Mouse (Mus musculus) testis, adult 2 months (tissue): ENCODE results near the gene Helz. TPM values are rescaled to one million over a fixed set of nuclear protein-coding genes. Genes with fewer than 3 reads are reported as not detected.
"Not testable (repeated sequence)": the region's sequence is repeated elsewhere in the genome, so short reads cannot be mapped to it uniquely, and the experiment has no call there.

Source experiments
- H3K27ac ChIP-seq: fragments of 200-500 bp; 2 replicates; pipeline ENCODE4 v1.5.1; 2012; ENCODE audit warnings: low read depth, low read length; ENCODE audit not compliant: control insufficient read depth, insufficient read depth
- H3K27me3 ChIP-seq: fragments of 200-500 bp; 2 replicates; pipeline ENCODE4 v1.6.1; 2012; ENCODE audit warnings: mild to moderate bottlenecking, low read length, moderate library complexity; ENCODE audit not compliant: control insufficient read depth, insufficient read depth
- H3K36me3 ChIP-seq: fragments of 200-500 bp; 2 replicates; pipeline ENCODE4 v1.6.1; 2012; ENCODE audit warnings: mild to moderate bottlenecking, low read length; ENCODE audit not compliant: control insufficient read depth, insufficient read depth
- H3K4me1 ChIP-seq: fragments of 200-500 bp; 2 replicates; pipeline ENCODE4 v1.6.1; 2012; ENCODE audit warnings: low read length; ENCODE audit not compliant: control insufficient read depth, insufficient read depth
- H3K4me3 ChIP-seq: fragments of 200-500 bp; 2 replicates; pipeline ENCODE4 v1.5.1; 2012; ENCODE audit warnings: low read depth, mild to moderate bottlenecking, low read length, moderate library complexity, mixed read lengths; ENCODE audit not compliant: control insufficient read depth
- CTCF ChIP-seq: fragments of 200-500 bp; IDR thresholded peaks from 2 replicates; pipeline ENCODE4 v1.5.1; 2012; ENCODE audit warnings: low read depth, mild to moderate bottlenecking, inconsistent platforms, low read length, moderate library complexity; ENCODE audit not compliant: control insufficient read depth, insufficient read depth, insufficient replicate concordance
- POLR2A ChIP-seq: fragments of 200-500 bp; IDR thresholded peaks from 2 replicates; pipeline ENCODE4 v1.6.1; 2012; ENCODE audit warnings: low read depth, mild to moderate bottlenecking, inconsistent platforms, low read length, moderate library complexity; ENCODE audit not compliant: control insufficient read depth
- polyA plus RNA-seq: library from polyadenylated mRNA; depleted of rRNA; stranded (reverse); fragments of >200 nt; gene quantifications from 2 replicates; pipeline ENCODE4 v1.2.3, GENCODE M21; 2012

Helz gene
- polyA plus RNA-seq, 1 experiment = 17.2 TPM

DNA sequence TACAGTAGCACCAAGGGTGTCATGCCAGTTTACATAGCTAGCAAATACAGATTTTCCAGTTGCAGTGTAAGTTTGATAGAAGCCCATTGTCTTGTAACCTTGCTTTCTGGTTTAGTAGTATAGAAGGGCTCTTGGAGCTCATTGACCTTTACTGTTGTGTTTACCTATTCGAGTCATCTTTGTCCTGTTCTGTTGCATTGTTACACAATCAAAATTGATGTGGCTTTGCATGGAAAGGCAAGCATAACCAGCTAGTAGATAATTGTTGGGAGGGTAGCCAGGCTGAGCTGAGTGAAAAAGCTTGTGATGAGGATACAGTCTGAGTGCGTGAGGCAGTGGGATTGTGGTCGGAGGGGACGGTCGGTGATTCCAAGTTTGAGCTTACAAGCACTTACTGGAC, 12.1 kb downstream of the Helz start:
- no peaks in the 10 kb centered on the region for H3K36me3 ChIP-seq
- TF ChIP-seq CTCF = no peak
- H3K27me3 ChIP-seq = no peaks in the 10 kb centered on the region
- no peak overlapping the region for H3K27ac ChIP-seq
- H3K4me1 ChIP-seq = no peaks in the 10 kb centered on the region
- no peak overlapping the region for H3K4me3 ChIP-seq

GRCm38 (mm10) chr11:107567431-107567830, 19.7 kb downstream of the Helz start:
- no peak overlapping the region for H3K27ac ChIP-seq
- no peaks in the 10 kb centered on the region; the same call in 1 of the 2 replicates for H3K36me3 ChIP-seq
- no peak overlapping the region for H3K4me3 ChIP-seq
- TF ChIP-seq POLR2A = no peak
- TF ChIP-seq CTCF = no peak
- no peaks in the 10 kb centered on the region for H3K4me1 ChIP-seq
- H3K27me3 ChIP-seq = no peaks in the 10 kb centered on the region

GRCm38 (mm10) chr11:107568466-107568995, 20.8 kb downstream of the Helz start:
- Histone ChIP-seq H3K36me3 (no peaks in the 10 kb centered on the region; the same call in 1 of the 2 replicates), H3K27ac (no peak overlapping the region), H3K4me3 (no peak overlapping the region), H3K4me1 (no peaks in the 10 kb centered on the region), H3K27me3 (no peaks in the 10 kb centered on the region)
- TF ChIP-seq POLR2A (no peak), CTCF (no peak)

- not testable (repeated sequence) for H3K4me3 ChIP-seq, H3K4me1 ChIP-seq, H3K27ac ChIP-seq, H3K36me3 ChIP-seq, H3K27me3 ChIP-seq
Observed at GRCm38 (mm10) chr11:107570891-107571290, 23.2 kb downstream of the Helz start.

- peaks cover 5% of the 10 kb centered on the region; the same call in 1 of the 2 replicates for H3K4me1 ChIP-seq
- H3K36me3 ChIP-seq = peaks cover 4% of the 10 kb centered on the region; the same call in 1 of the 2 replicates
- no peak overlapping the region for H3K4me3 ChIP-seq
- TF ChIP-seq CTCF = no peak
- no peak overlapping the region for H3K27ac ChIP-seq
- no peaks in the 10 kb centered on the region for H3K27me3 ChIP-seq
Observed at GRCm38 (mm10) chr11:107571318-107571717, 23.6 kb downstream of the Helz start.

- no peak overlapping the region for H3K4me3 ChIP-seq
- H3K27ac ChIP-seq = no peak overlapping the region
- TF ChIP-seq CTCF = no peak
- H3K4me1 ChIP-seq = peaks cover 5% of the 10 kb centered on the region; the same call in 1 of the 2 replicates
- peaks cover 4% of the 10 kb centered on the region; the same call in 1 of the 2 replicates for H3K36me3 ChIP-seq
- H3K27me3 ChIP-seq = no peaks in the 10 kb centered on the region
Observed at GRCm38 (mm10) chr11:107572551-107572950, 24.8 kb downstream of the Helz start.

GRCm38 (mm10) chr11:107573061-107573692, 25.4 kb downstream of the Helz start:
- peaks cover 5% of the 10 kb centered on the region; the same call in 1 of the 2 replicates for H3K4me1 ChIP-seq
- TF ChIP-seq POLR2A = no peak
- no peak for TF ChIP-seq CTCF
- peaks cover 4% of the 10 kb centered on the region; the same call in 1 of the 2 replicates for H3K36me3 ChIP-seq
- H3K4me3 ChIP-seq = no peak overlapping the region
- no peak overlapping the region for H3K27ac ChIP-seq
- H3K27me3 ChIP-seq = no peaks in the 10 kb centered on the region

- Histone ChIP-seq H3K27me3 (no peaks in the 10 kb centered on the region), H3K4me3 (no peak overlapping the region), H3K4me1 (peaks cover 5% of the 10 kb centered on the region; the same call in 1 of the 2 replicates), H3K36me3 (peaks cover 4% of the 10 kb centered on the region; the same call in 1 of the 2 replicates), H3K27ac (no peak overlapping the region)
- no peak for TF ChIP-seq CTCF
Observed at GRCm38 (mm10) chr11:107573847-107574246, 26.1 kb downstream of the Helz start.
